Mouse (Mus musculus) cerebellum, adult 11 months (tissue): Measurements from ENCODE around the gene Rdm1.

Source experiments
- DNase-seq: peaks from one replicate; pipeline ENCODE4 v3.0.0; 2022

Gene Rdm1

GRCm38 (mm10) chr11:101682410-101682960 lies 55.5 kb downstream of the Rdm1 start:
- DNase-seq, result no peak
